In the genomic region with DNA sequence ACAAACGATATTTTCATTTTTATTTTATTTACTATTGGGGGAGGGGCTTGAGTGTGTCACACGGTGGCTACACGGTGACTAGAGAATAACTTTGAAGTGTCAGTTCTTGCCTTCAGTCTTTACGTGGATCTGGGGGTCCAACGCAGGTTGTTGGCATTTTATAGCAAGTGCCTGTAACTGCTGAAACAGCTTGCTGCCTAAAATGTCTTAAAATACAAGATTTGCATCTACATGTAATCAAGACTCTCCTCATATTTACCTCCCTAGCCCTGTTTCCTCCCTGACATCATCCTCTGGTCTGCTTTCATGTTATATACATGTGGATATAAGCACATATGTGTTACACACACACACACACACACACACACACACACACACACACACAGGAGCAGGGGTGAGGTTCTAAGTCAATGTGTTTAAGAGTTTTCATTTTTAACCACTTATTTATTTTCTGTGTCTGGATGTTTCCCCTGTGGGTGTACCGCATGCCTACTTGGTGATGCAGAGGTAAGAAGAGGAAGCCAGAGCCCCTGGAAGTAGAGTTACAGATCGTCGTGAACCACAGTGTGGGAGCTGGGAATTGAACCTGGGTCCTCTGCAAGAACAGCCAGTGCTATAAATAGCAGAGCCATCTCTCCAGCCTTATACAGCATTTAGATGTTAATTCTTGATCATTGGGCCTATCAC, we compare ENCODE assay signal across 30 mouse cellular contexts.
"Had no signal": no experiment of that assay in that cellular context is flagged by ENCODE, and none has a peak within 500 bp of the region (broad histone marks: within the 10 kb centered on the region; RNA-seq: fewer than 3 reads in every experiment).

No protein-coding gene starts in this region.

- H3K4me3 ChIP-seq: left cerebral cortex, adult 2 months; limb, embryonic 10.5 days; limb, embryonic 12.5 days; limb, embryonic 13.5 days; limb, embryonic 15.5 days; liver, embryonic 12.5 days; liver, embryonic 13.5 days; liver, embryonic 15.5 days; lung, embryonic 15.5 days; megakaryocyte, embryonic 14.5 days; midbrain, embryonic 10.5 days; midbrain, embryonic 12.5 days; midbrain, embryonic 13.5 days; midbrain, embryonic 15.5 days; myocyte had no signal

- H3K27me3 ChIP-seq: limb, embryonic 12.5 days; limb, embryonic 13.5 days; limb, embryonic 15.5 days; liver, embryonic 12.5 days; liver, embryonic 13.5 days; liver, embryonic 15.5 days; lung, embryonic 15.5 days had no signal

- DNase-seq: left cerebral cortex, postnatal 4 days; liver; liver, embryonic 13.5 days; liver, postnatal 0 days; lung, adult 18-20 months; lung, adult 2 months; lung, embryonic 14.5 days; lung, postnatal 10 days; lung, postnatal 14 days; lung, postnatal 36 days; lung, postnatal 4 days had no signal

- H3K4me2 ChIP-seq: limb, embryonic 12.5 days; limb, embryonic 13.5 days; limb, embryonic 15.5 days; liver, embryonic 11.5 days; liver, embryonic 12.5 days; liver, embryonic 13.5 days; liver, embryonic 15.5 days; lung, embryonic 14.5 days; lung, embryonic 15.5 days; midbrain, embryonic 12.5 days; midbrain, embryonic 13.5 days; midbrain, embryonic 15.5 days had no signal

- H3K36me3 ChIP-seq: limb, embryonic 10.5 days; limb, embryonic 12.5 days; limb, embryonic 13.5 days; limb, embryonic 15.5 days; liver, embryonic 12.5 days; liver, embryonic 13.5 days; liver, embryonic 15.5 days; lung, embryonic 15.5 days; midbrain, embryonic 10.5 days; midbrain, embryonic 12.5 days; midbrain, embryonic 13.5 days; midbrain, embryonic 15.5 days had no signal

- H3K27ac ChIP-seq: left cerebral cortex, adult 2 months; limb, embryonic 10.5 days; limb, embryonic 12.5 days; limb, embryonic 13.5 days; limb, embryonic 15.5 days; liver, embryonic 12.5 days; liver, embryonic 13.5 days; liver, embryonic 14.5 days; liver, embryonic 15.5 days; lung, embryonic 15.5 days; macrophage; midbrain, embryonic 10.5 days; midbrain, embryonic 12.5 days; midbrain, embryonic 13.5 days; midbrain, embryonic 15.5 days had no signal

- ATAC-seq: liver, embryonic 12.5 days; liver, postnatal 0 days; lung, postnatal 0 days; midbrain, embryonic 13.5 days; midbrain, embryonic 15.5 days; midbrain, embryonic 16.5 days had no signal

- H3K4me1 ChIP-seq: limb, embryonic 13.5 days; liver, embryonic 15.5 days; midbrain, embryonic 15.5 days had no signal

- H3K9me3 ChIP-seq: limb, embryonic 10.5 days; limb, embryonic 12.5 days; limb, embryonic 13.5 days; limb, embryonic 15.5 days; liver, embryonic 12.5 days; liver, embryonic 13.5 days; liver, embryonic 15.5 days; lung, embryonic 15.5 days; midbrain, embryonic 10.5 days; midbrain, embryonic 12.5 days; midbrain, embryonic 13.5 days; midbrain, embryonic 15.5 days had no signal

- H3K9ac ChIP-seq: limb, embryonic 12.5 days; limb, embryonic 13.5 days; limb, embryonic 15.5 days; liver, embryonic 12.5 days; liver, embryonic 13.5 days; liver, embryonic 14.5 days; liver, embryonic 15.5 days; liver, postnatal 0 days; lung, embryonic 14.5 days; lung, embryonic 15.5 days; midbrain, embryonic 12.5 days; midbrain, embryonic 13.5 days; midbrain, embryonic 15.5 days had no signal
